Mouse (Mus musculus): Measurements from ENCODE around the gene Gm28305.

Gm28305 gene

GRCm38 (mm10) chr9:104040362-104040761 is at the start of gene Gm28305:
Gene Gm28305, plus strand, starts transcription at chr9:104040662.
- no peak for DNase-seq (ENCODE audit: low spot score in 2 of 2)

- DNase-seq (ENCODE audit: low spot score in 2 of 2): no peak
Measured at GRCm38 (mm10) chr9:103996496-103996895, 44.0 kb upstream of the Gm28305 start.

- no peak for DNase-seq (ENCODE audit: low spot score in 2 of 2)
Measured at GRCm38 (mm10) chr9:104000601-104001000, 39.9 kb upstream of the Gm28305 start.

- peak; percentile 99 for DNase-seq (ENCODE audit: low spot score in 2 of 2)
Measured at GRCm38 (mm10) chr9:104001921-104002859, 38.3 kb upstream of the Gm28305 start, which contains the start of gene Nphp3. Gene Nphp3, plus strand, starts transcription at chr9:104002544.

DNA sequence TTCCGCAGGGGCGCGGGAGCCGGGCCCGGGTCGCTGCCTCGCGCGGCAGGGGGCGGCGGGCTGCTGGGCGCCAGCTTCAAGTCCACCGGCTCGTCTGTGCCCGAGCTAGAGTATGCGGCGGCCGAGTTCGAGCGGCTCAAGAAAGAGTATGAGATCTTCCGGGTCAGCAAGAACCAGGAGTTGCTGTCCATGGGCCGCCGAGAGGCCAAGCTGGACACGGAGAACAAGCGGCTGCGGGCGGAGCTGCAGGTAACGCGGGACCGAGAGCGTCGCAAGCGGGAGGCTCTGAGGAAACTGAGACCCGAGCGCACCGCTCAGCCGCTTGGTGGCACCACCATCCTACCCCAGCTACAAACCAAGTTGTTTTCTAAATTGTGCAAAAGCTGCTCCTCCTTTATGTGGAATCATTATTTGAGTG is 37.5 kb upstream of the Gm28305 start:
- peak; percentile 62 to 70 for DNase-seq (ENCODE audit: low spot score in 2 of 2)

DNA sequence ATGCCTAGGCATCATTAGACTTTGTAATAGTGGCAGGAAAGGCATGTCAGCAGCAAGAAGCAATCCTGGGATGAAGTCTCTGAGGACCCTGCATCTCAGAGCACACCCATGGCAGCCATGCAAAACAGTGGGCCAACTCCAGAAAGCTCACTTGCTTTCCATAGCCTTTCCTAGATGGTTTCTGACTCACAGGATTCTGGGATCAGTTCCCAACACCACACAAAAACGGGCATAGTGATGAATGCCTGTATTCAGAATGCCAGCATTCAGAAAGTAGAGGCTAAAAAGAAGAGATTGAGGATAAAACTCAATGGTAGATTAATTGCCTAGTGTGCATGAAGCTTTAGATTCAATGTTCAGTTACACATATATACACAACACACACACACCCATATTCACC is 25.9 kb upstream of the Gm28305 start:
- DNase-seq (ENCODE audit: low spot score in 2 of 2): no peak

- DNase-seq (ENCODE audit: low spot score in 2 of 2): no peak
Measured at GRCm38 (mm10) chr9:104021026-104021425, 19.4 kb upstream of the Gm28305 start.

GRCm38 (mm10) chr9:104027186-104027585 is 13.3 kb upstream of the Gm28305 start:
- DNase-seq (ENCODE audit: low spot score in 2 of 2): no peak

DNA sequence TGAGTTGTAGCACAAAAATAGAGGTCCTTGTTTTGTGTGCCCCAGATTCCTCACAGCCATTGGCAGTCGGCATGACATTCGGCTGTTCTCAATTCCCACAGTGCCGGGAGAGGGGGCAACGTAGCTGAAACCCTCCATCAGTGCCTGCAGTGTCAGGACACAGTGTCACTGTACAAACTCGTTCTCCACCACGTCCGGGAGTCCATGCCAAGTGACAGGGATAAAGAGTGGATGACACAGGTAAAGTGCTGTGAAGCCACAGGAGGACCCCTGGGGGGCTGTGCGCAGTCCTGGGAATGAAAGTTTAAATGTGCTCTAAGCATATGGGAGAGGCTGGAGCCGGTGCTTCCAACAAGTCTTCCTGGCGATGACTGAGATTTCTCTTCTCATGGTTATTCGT is 10.6 kb upstream of the Gm28305 start:
- DNase-seq (ENCODE audit: low spot score in 2 of 2): no peak

DNA sequence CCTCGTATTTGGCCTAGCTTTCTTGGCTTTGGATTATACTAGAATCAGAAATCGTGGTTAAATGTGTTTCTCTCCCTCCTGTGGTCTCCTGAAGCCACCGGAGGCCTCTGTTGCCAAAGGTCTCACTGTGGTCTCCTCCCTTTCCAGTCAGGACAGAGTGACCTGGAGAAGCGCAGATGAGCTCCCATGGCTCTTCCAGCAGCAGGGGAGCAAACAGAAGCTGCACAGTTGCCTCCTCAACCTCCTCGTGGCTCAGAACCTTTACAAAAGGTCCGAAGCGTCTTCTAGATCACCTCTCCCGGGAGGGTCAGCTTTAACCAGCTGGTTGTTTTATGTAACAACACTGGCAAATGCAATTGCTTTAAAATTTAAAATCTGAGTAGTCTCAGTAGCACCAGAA is 6.2 kb upstream of the Gm28305 start:
- no peak for DNase-seq (ENCODE audit: low spot score in 2 of 2)

DNA sequence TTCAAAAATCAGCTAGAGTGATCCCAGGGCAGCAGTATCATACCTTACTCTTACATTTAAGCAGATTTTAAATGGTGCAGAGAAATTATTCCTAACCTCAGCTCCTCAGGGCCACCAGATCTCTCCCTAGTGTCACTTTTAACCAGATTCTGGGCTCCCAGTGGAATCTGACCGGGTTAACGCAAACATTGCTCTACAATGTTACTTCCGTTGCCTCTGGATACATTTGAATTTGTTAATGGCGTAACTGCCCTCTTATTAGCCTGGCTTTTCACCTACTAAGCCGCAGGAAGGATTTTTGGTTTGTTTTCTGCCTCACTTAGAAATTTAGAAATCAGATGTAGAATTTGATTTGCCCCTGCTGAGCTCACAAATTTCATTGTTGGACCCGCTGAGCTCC is 5.7 kb upstream of the Gm28305 start:
- DNase-seq (ENCODE audit: low spot score in 2 of 2): no peak

DNA sequence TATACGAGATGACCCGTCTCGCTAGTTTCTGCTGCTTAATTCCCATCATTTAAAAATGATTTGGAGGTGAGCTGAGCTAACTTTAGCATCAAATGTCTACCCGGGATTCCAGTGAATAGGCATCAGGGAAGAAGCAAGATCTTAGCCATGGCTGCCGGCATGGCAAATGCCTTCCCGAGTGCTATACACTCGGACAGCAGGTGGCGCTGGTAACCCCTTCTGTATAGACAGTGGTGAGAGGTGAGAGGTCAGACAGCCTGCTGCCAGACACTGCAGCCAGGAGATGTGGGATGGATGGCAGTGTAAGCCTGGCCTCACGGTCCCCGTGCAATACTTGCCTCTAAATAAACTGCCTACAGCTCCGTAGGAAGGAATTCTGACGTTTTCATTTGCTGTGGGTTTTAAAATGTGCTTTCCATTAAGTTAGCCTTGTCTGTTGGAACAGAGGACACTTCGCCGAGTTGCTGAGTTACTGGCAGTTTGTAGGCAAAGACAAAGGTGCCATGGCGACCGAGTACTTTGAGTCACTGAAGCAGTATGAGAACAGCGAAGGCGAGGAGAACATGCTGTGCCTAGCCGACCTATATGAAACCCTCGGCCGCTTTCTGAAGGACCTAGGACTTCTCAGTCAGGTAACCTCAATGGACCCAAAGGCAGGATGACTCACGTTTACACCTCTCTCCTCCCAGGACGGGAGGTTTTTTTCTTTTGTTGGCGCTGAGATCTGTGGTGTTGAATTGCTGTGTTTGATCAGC is 5.0 kb upstream of the Gm28305 start:
- peak; percentile 39 to 44 for DNase-seq (ENCODE audit: low spot score in 2 of 2)

DNA sequence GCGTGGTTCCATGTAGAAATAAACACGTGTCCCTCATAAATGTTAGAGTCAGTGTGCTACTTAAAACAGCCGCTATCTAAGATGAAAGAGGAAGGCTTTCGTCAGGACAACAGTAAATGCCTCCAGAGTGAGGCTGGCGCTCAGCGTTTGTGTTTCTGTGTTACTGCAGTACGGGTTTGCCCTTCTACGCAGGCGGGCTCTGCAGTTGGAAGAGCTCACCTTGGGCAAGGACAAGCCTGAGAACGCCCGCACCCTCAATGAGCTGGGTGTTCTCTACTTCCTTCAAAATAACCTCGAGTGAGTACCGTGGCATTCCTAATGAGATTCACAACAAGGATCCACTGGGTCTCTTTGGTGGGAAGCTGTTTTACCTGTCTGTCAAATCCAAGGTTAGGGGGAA is 2.2 kb upstream of the Gm28305 start:
- DNase-seq (ENCODE audit: low spot score in 2 of 2): no peak

DNA sequence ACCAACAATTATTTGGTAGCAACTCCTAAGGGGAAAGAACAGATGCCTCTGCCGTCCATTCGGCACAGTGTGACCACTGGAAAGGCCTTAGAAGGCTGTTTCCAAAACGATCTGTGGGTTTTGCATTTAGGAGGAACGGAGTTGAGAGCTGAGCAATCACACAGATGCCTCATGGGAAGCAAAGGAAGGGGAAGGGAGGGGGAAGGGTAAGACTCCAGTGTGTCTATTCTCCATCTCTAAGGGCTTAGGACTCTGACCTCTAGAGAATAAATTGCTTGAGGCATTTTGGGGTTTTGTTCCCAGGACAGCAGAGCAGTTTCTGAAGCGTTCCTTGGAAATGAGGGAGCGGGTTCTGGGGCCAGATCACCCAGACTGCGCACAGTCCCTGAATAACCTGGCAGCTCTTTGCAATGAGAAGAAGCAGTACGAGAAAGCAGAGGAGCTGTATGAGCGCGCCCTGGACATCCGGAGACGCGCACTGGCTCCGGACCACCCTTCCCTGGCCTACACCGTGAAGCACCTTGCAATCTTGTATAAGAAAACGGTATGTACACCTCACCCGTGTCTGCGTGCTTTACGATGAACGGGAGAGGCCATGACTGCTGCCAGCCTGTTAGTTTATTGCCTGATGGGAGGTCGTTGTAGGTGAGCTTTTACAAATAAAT is 1.3 kb upstream of the Gm28305 start:
- no peak for DNase-seq (ENCODE audit: low spot score in 2 of 2)

- DNase-seq (ENCODE audit: low spot score in 2 of 2): no peak
Measured at GRCm38 (mm10) chr9:104039742-104040141, 720 bp upstream of the Gm28305 start.

GRCm38 (mm10) chr9:104043676-104044075 is 3.2 kb downstream of the Gm28305 start:
- no peak for DNase-seq (ENCODE audit: low spot score in 2 of 2)

GRCm38 (mm10) chr9:104051028-104051427 is 10.6 kb downstream of the Gm28305 start:
- no peak for DNase-seq (ENCODE audit: low spot score in 2 of 2)

DNA sequence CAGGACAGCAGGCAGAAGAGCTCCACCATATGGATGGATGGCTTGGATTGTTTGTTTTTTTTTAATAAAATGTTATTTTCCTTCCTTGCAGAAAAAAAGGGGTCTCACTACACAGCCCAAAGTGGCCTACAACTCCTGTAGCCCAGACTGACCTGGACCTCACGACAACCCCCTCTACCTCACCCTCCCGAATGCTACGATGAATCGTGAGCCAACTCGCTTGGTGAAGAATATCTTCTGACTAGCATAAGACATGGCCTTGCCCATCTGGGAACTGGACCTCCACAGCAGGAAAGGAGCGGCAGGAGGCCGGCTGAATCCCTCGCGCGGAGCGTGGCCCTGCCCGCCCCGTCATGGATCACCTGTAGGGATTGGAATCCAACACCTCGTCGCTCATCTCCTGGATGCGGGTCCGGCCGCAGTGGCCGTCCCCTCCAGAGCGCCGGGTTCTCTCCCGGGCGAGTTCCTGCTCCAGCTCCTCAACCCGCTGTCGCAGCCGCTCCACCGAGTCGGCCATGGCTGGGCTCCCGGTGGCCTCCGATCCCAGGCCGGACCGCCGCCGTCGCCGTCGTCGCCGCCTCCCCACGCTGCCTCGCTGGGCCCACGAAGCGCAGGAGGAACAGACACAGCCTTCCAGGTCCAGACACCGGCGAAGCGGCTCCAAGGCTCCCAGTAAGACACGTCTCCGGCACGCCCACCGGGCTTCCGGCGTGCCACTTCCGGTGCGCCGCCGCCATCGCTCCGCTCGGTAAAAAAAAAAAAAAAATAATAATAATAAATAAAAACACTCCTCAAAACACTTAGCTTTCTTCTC is 22.2 kb downstream of the Gm28305 start, which contains the start of gene Uba5:
TSS of gene Uba5 (minus strand) at position 705 of the 814 bp plus-strand sequence.
- peak; percentile 50 to 68 for DNase-seq (ENCODE audit: low spot score in 2 of 2)

DNA sequence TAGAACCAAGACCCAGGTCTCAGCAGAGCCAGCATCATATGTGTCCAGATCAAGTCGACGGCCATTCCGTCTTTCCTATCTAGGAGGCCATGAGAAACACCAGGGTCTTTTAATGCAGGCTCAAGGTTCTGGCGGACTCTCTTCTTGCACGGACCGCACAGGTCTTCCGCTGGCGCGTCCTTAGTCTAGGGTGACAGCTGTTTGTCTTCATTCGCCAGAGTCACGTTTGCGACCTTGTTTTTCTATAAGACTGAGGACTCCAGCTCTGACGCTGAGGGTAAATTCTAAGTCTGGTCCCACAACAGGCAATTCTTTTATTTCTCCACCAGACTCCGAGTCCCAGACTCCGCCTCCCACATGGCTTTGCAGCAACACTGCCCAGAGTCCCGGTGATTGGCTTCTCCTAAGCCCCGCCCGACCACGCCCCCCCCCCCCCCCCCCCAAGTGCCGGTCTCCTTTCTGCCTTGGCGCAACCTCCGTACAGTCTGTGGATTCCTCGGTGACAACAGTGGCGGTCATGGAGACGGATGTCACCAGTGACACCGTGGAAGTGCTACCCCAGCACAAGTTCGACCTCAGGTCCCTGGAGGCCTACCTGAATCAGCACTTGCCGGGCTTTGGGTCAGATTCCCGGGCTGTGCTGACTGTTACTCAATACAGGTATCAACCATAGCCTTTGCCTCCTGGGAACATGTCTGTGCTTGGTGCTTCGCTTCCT is 22.9 kb downstream of the Gm28305 start, which contains the start of gene Acad11:
TSS of gene Acad11 (plus strand) at position 134 of the 718 bp plus-strand sequence.
- DNase-seq (ENCODE audit: low spot score in 2 of 2): peak; percentile 79 to 81

DNA sequence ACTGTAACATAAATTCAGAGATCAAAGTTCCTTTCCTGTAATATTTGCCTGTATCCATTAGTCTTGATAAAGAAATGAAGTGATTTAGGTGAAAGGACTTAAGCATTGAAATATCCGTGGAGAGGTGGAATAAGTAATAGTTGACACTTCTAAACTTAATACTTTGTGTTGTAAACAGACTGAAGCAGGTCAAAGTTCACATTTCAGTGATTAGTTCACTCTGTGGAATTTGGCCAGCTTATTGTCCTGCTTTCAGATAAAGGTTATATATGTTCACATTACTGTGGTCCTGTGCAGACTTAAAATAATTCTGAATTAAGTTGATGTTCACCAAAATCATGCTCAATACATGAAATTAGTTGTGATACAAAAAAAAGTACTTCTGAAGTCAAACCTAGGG is 24.1 kb downstream of the Gm28305 start:
- DNase-seq (ENCODE audit: low spot score in 2 of 2): no peak
